Mouse (Mus musculus) olfactory bulb, adult 2 months (tissue): ENCODE measurements at regions not wholly inside any gene's neighbourhood (a gene's known extent, or its start where the extent isn't known, plus 50 kb on each side); places are given as distances from the start of the nearest gene placed in this dataset.

Source experiments
- CTCF ChIP-seq: fragments of 200-500 bp; IDR thresholded peaks from 2 replicates; pipeline ENCODE4 v1.5.1; 2012; ENCODE audit warnings: low read depth, mild to moderate bottlenecking, low read length, moderate library complexity; ENCODE audit not compliant: insufficient read depth
- POLR2A ChIP-seq: fragments of 200-500 bp; IDR thresholded peaks from 2 replicates; pipeline ENCODE4 v1.6.1; 2012; ENCODE audit warnings: mild to moderate bottlenecking, low read depth, low read length, moderate library complexity; ENCODE audit not compliant: insufficient read depth

- TF ChIP-seq CTCF = no peak
- no peak for TF ChIP-seq POLR2A
Measured at GRCm38 (mm10) chr15:24906957-24907356, 506.6 kb downstream of the Basp1 start.
